Mouse (Mus musculus) heart, adult 2 months (tissue): ENCODE results near the gene Trmt5.

ENCODE experiments used
- CTCF ChIP-seq: fragments of 200-600 bp; IDR thresholded peaks from 2 replicates; pipeline ENCODE4 v1.8.1; 2022; ENCODE audit warnings: antibody characterized with exemption, mild to moderate bottlenecking, moderate library complexity
- EP300 ChIP-seq: fragments of 200-500 bp; IDR thresholded peaks from 2 replicates; pipeline ENCODE4 v1.6.1; 2011; ENCODE audit warnings: low read depth, low read length, control low read depth; ENCODE audit not compliant: insufficient read depth
- POLR2A ChIP-seq: fragments of 200-500 bp; IDR thresholded peaks from 2 replicates; pipeline ENCODE4 v1.6.1; 2011; ENCODE audit warnings: mild to moderate bottlenecking, low read depth, low read length, control low read depth; ENCODE audit not compliant: insufficient read depth

- TF ChIP-seq POLR2A: no peak
- no peak for TF ChIP-seq CTCF
- TF ChIP-seq EP300: no peak
Measured at GRCm38 (mm10) chr12:73245687-73246086, 40.8 kb downstream of the Trmt5 start.
